Mouse (Mus musculus): ENCODE results near the gene March10. TPM values are rescaled to one million over a fixed set of nuclear protein-coding genes. Genes with fewer than 3 reads are reported as not detected.

The March10 gene
- polyA plus RNA-seq, 1 experiment from 2014 or later = 0.31 TPM

DNA sequence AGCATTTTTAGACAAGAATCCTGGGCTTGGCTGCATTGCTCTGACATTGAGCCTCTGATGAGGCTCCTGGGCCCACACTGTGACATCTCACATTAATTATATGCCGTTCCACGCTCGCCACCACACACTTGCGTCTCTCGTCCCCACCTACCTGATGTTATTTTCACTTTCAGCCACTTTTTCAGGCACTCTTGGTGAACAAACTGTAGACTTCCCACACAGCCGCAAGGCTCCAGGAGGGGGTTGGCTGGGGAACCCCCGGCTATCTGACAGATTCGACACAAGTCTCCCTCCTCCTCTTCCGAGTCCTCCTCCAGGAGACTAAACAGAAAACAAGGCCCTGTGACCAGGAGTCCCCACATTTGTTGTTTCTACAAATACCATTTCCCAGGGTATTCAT, 71.3 kb downstream of the March10 start:
- Histone ChIP-seq H3K9ac (no peak overlapping the region), H3K4me2 (replicated peaks) (no peak overlapping the region), H3K27me3 (no peaks in the 10 kb centered on the region), H3K36me3 (no peaks in the 10 kb centered on the region), H3K4me3 (no peak overlapping the region), H3K4me1 (peaks cover 8% of the 10 kb centered on the region; the same call in 1 of the 2 replicates), H3K27ac (no peak overlapping the region), H3K9me3 (replicated peaks) (0 out of 2 replicates have a peak, but pooled peaks cover 4% of the 10 kb centered on the region)
- 89% methylated on average over 9 of the region's 9 CpGs for WGBS
- no peak for ATAC-seq (ENCODE audit: low FRiP score)

DNA sequence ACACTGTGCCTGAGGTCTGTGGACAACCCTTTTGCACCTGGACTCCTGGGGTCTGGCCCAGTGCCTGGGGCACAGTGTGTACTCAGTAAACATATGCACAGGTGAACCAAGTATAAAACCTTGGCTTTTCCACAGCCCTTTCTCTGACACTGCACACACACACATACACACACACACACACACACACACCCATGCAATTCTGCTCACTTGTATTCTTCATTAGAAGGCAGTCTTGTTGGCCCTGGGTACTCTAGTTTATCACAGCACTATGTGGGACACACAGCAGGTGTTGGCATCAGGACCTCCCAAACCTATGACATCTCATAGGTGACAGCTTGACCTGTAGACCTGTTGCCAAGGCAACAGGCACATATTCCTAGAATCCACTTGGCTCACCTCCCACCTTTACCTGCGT, 80.7 kb downstream of the March10 start:
- H3K27me3 ChIP-seq = 0 out of 2 replicates have a peak, but pooled peaks cover 2% of the 10 kb centered on the region
- WGBS = 90% methylated on average over 1 of the region's 1 CpGs
- no peaks in the 10 kb centered on the region for H3K36me3 ChIP-seq
- no peaks in the 10 kb centered on the region for H3K9me3 ChIP-seq (replicated peaks)
- no peak overlapping the region for H3K9ac ChIP-seq
- no peak overlapping the region for H3K27ac ChIP-seq
- H3K4me3 ChIP-seq = no peak overlapping the region
- ATAC-seq (ENCODE audit: low FRiP score) = no peak
- no peak overlapping the region for H3K4me2 ChIP-seq (replicated peaks)
- no peaks in the 10 kb centered on the region for H3K4me1 ChIP-seq

DNA sequence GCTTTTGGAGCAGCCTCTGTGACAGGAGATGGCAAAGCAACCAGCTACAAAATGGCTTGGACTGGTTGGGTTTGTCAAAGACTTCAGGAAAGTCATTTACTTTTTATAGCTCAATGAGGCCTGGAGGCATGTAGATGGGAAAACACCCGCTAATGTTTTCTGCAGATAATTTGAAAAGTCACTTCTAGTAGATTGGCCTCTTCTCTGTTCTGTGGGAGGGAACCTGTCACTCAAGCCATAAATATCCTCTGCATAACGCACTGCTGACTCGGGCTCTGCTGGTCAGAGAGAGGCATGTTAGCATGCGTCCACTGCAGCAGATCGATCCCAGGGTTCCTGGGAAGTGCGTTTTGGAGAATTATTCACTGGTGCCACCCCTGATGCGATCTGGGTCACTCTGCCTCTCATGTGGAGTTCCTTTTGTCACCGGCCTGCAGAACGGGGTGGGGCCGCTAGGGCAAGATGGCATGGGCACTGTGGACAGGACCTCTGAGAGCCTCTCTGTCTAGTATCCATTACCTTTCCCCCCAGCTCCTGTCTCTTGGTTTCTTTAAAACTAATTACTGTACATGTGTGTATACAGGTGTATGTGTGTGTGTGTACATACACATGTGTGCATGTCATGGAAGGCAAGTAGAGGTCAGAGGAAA, 81.9 kb downstream of the March10 start:
- WGBS = 75% methylated on average over 10 of the region's 10 CpGs
- no peak overlapping the region for H3K4me2 ChIP-seq (replicated peaks)
- no peak overlapping the region for H3K9ac ChIP-seq
- no peaks in the 10 kb centered on the region for H3K36me3 ChIP-seq
- ATAC-seq (ENCODE audit: low FRiP score) = no peak
- H3K4me3 ChIP-seq = no peak overlapping the region
- no peak overlapping the region for H3K27ac ChIP-seq
- H3K27me3 ChIP-seq = 0 out of 2 replicates have a peak, but pooled peaks cover 2% of the 10 kb centered on the region
- no peaks in the 10 kb centered on the region for H3K4me1 ChIP-seq
- H3K9me3 ChIP-seq (replicated peaks) = no peaks in the 10 kb centered on the region

DNA sequence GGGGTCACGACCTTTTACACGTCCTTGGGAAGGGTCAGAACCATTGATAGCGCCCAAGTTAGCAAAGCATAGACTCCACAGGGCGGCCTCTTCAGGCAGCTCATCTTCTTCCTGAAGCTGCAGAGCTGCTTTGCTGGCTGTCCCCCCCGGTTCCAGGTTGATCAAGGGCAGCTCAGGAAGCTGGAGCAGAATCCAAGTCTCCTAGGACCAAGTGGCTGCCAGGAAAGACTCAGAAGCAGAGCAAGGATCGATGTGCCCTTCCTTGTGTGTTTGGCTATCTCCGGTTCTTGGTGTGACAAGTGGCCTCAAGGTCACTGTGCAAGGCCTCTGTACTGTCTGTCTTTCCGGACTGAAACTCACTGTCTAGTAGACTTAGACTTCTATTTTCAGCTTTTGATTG, 82.7 kb downstream of the March10 start:
- Histone ChIP-seq H3K4me1 (no peaks in the 10 kb centered on the region), H3K36me3 (no peaks in the 10 kb centered on the region), H3K27me3 (0 out of 2 replicates have a peak, but pooled peaks cover 2% of the 10 kb centered on the region), H3K4me2 (replicated peaks) (no peak overlapping the region), H3K9me3 (replicated peaks) (no peaks in the 10 kb centered on the region), H3K4me3 (no peak overlapping the region), H3K27ac (no peak overlapping the region), H3K9ac (no peak overlapping the region)
- 80% methylated on average over 8 of the region's 8 CpGs for WGBS
- no peak for ATAC-seq (ENCODE audit: low FRiP score)

GRCm38 (mm10) chr11:105371818-105372217, 84.7 kb downstream of the March10 start:
- Histone ChIP-seq H3K9me3 (replicated peaks) (no peaks in the 10 kb centered on the region), H3K4me1 (no peaks in the 10 kb centered on the region), H3K4me3 (no peak overlapping the region), H3K4me2 (replicated peaks) (no peak overlapping the region), H3K27me3 (0 out of 2 replicates have a peak, but pooled peaks cover 2% of the 10 kb centered on the region), H3K36me3 (no peaks in the 10 kb centered on the region), H3K9ac (no peak overlapping the region), H3K27ac (no peak overlapping the region)
- ATAC-seq (ENCODE audit: low FRiP score) = no peak
- WGBS = 84% methylated on average over 9 of the region's 9 CpGs

GRCm38 (mm10) chr11:105369526-105370386, 86.8 kb downstream of the March10 start:
- no peak for ATAC-seq (ENCODE audit: low FRiP score)
- H3K4me3 ChIP-seq = no peak overlapping the region

DNA sequence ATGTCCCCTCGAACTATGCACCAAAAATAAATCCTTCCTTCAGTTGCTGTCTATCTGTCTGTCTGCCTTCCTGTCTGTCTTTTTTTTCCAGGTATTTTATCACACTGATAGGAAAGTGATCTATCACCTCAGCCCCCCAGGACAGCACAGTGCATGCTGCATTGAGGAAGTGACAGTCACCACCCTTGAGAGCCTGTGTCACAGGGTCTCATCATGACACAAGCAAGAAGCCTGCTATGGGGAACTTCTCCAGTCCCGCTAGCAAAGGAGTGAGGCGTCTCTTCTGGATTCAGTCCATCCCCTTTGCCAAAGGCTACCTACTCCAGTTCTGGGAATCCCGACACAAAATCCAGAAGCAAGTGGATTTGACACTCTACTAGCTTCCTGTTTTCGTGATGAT, 87.7 kb downstream of the March10 start:
- Histone ChIP-seq H3K9ac (no peak overlapping the region), H3K27ac (no peak overlapping the region), H3K4me3 (no peak overlapping the region), H3K4me2 (replicated peaks) (no peak overlapping the region), H3K9me3 (replicated peaks) (no peaks in the 10 kb centered on the region), H3K27me3 (peaks cover 6% of the 10 kb centered on the region; the same call in 1 of the 2 replicates), H3K36me3 (no peaks in the 10 kb centered on the region), H3K4me1 (peaks cover 24% of the 10 kb centered on the region)
- no peak for ATAC-seq (ENCODE audit: low FRiP score)
- WGBS = 94% methylated on average over 5 of the region's 5 CpGs

More at GRCm38 (mm10) chr11:105369526-105370386, 86.8 kb downstream of the March10 start:
- Histone ChIP-seq H3K4me1 (peaks cover 15% of the 10 kb centered on the region), H3K9ac (no peak overlapping the region), H3K4me2 (replicated peaks) (no peak overlapping the region), H3K27me3 (peaks cover 6% of the 10 kb centered on the region; the same call in 1 of the 2 replicates), H3K9me3 (replicated peaks) (no peaks in the 10 kb centered on the region), H3K27ac (no peak overlapping the region), H3K36me3 (no peaks in the 10 kb centered on the region)
- WGBS = 93% methylated on average over 13 of the region's 13 CpGs

- H3K27me3 ChIP-seq = peaks cover 8% of the 10 kb centered on the region; the same call in 1 of the 2 replicates
- H3K4me1 ChIP-seq = peaks cover 36% of the 10 kb centered on the region
- no peaks in the 10 kb centered on the region for H3K36me3 ChIP-seq
- H3K9ac ChIP-seq = no peak overlapping the region
- no peaks in the 10 kb centered on the region for H3K9me3 ChIP-seq (replicated peaks)
- no peak overlapping the region for H3K27ac ChIP-seq
- H3K4me2 ChIP-seq (replicated peaks) = no peak overlapping the region
- ATAC-seq (ENCODE audit: low FRiP score) = no peak
- no peak overlapping the region for H3K4me3 ChIP-seq
- 84% methylated on average over 3 of the region's 3 CpGs for WGBS
Measured at GRCm38 (mm10) chr11:105367163-105367562, 89.4 kb downstream of the March10 start.

DNA sequence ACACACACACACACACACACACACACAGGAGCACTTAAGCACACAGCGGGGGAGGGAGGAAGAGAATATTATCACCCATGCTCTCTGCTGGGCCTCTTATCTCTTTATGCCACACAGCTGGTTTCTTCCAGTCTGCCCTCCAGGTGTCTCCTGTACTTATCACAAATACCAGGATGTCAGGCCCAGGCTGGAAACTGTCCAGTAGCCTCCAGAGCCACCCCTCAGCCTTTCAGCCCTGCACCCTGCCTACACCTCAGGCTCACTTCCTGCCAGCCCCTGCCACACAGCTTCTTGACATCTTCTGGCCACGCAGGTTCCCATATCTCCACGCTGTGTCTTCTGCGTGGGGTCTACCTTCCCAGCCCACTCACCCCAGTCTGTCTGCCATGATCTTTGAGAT, 90.5 kb downstream of the March10 start:
- H3K9ac ChIP-seq = no peak overlapping the region
- H3K9me3 ChIP-seq (replicated peaks) = no peaks in the 10 kb centered on the region
- H3K27me3 ChIP-seq = peaks cover 9% of the 10 kb centered on the region; the same call in 1 of the 2 replicates
- 72% methylated on average over 4 of the region's 4 CpGs for WGBS
- H3K4me1 ChIP-seq = peaks cover 36% of the 10 kb centered on the region
- no peak overlapping the region for H3K4me2 ChIP-seq (replicated peaks)
- no peak for ATAC-seq (ENCODE audit: low FRiP score)
- no peak overlapping the region for H3K4me3 ChIP-seq
- H3K27ac ChIP-seq = no peak overlapping the region
- H3K36me3 ChIP-seq = no peaks in the 10 kb centered on the region

DNA sequence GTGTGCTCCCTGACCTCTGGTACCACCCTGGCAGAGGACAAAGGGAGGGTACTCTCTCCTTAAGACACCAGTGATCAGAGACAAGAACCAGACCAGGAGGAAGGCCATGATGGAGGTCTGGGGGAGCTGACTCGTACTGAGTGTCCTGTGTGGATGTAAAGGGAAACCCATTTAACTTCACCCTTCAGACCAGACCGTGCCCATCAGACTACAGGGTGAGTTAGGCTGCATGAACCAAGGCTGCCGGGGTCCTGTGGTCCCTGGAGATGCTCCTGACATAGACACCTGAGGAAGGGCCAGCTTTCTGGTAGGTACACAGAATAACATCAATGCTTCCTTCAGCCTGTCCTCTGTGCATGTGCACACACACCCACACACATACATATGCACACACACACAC, 90.9 kb downstream of the March10 start:
- Histone ChIP-seq H3K36me3 (no peaks in the 10 kb centered on the region), H3K4me3 (no peak overlapping the region), H3K9ac (no peak overlapping the region), H3K27me3 (peaks cover 9% of the 10 kb centered on the region; the same call in 1 of the 2 replicates), H3K4me1 (peaks cover 36% of the 10 kb centered on the region), H3K4me2 (replicated peaks) (peak overlapping the region; percentile 75; the same call in 1 of the 2 replicates), H3K27ac (no peak overlapping the region), H3K9me3 (replicated peaks) (no peaks in the 10 kb centered on the region)
- ATAC-seq (ENCODE audit: low FRiP score) = no peak
- WGBS = 85% methylated on average over 3 of the region's 3 CpGs

DNA sequence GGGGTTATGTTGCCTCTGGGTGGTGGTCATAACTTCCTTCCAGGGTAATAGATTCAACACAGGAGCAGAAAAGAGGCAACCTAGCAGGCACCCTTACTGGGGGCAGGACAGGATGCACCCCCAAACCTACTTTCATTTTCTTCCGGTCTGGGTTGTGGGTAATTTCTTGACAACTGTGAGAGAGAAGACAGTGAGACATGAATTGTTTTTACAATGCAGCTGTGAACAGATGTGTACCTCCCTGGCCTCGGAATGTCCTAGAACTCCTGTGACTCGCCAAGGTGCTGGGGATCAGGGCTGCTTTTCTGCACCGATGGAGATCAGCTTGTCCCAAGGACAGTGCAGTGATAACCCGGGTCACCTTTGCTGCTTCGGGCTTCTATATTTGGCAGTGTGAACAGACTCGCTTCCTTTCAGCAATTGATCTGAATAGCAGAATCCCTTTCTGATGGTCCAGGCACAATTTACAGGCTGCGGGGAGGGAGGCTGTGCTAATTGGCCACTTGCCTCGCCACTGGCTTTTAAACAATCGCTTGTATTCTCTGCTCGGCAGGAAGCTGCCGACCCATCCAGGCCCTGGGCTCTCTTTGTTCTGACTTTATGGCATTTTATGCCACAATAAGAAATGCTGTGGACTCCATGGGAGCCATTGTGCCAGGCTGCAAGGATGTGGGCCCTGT, 92.0 kb downstream of the March10 start:
- H3K9ac ChIP-seq = peak overlapping the region; percentile 46
- peak overlapping the region; percentile 50 for H3K4me3 ChIP-seq
- 15% methylated on average over 12 of the region's 12 CpGs for WGBS
- H3K36me3 ChIP-seq = no peaks in the 10 kb centered on the region
- H3K4me2 ChIP-seq (replicated peaks) = peak overlapping the region; percentile 75
- H3K4me1 ChIP-seq = peaks cover 36% of the 10 kb centered on the region
- ATAC-seq (ENCODE audit: low FRiP score) = peak; percentile 22; the same call in 1 of the 2 replicates
- H3K27ac ChIP-seq = peak overlapping the region; percentile 53
- no peaks in the 10 kb centered on the region for H3K9me3 ChIP-seq (replicated peaks)
- H3K27me3 ChIP-seq = peaks cover 9% of the 10 kb centered on the region; the same call in 1 of the 2 replicates
